Mouse (Mus musculus): ENCODE data around the gene Calr4. TPM values are rescaled to one million over a fixed set of nuclear protein-coding genes. Genes with fewer than 3 reads are reported as not detected.

The Calr4 gene
- total and polyA plus RNA-seq, 3 experiments, result 0.04 TPM; not detected in 2

GRCm38 (mm10) chr4:109201582-109202424 is 32.5 kb upstream of the Calr4 start, which contains the start of gene Osbpl9 (continued):
- TF ChIP-seq E2F4 (IDR thresholded peaks at IDR 0.05; ENCODE audit: borderline replicate concordance, low read depth, low read length) (no peak), POLR2A (IDR thresholded peaks at IDR 0.05; ENCODE audit: control insufficient read depth in 1 of 2, insufficient read depth in 1 of 2, low read depth in 1 of 2, low read length in 2 of 2, poor library complexity in 1 of 2) (peak; percentile 47 to 69; a peak in 3 of 4 replicates), ZMIZ1 (IDR thresholded peaks at IDR 0.05; ENCODE audit: low read depth, low read length) (no peak), JUND (IDR thresholded peaks at IDR 0.05; ENCODE audit: low read depth, low read length) (no peak)

DNA sequence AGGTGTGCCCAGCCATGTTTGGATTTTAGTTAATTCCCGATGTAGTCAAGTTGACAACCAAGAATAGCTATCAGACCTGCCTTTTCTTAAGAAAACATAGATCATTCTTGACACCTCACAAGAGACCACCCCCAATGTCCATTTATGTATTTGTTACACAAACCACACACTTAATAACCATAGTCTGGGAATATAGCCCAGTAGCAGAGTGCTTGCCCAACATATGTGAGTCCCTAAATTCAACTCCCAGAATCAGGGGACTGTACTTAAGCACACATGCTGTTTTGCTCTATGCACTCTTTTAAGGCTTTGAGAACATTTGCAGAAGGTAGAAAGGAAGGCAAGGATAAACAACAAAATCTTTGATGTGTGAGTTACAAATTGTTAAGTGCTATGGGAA is 30.4 kb upstream of the Calr4 start:
- DNase-seq (ENCODE audit: low read depth, low spot score), result no peak
- peaks cover 0 to 6% of the 10 kb centered on the region in 2 experiments; a peak in 2 of 4 replicates for H3K36me3 ChIP-seq (ENCODE audit: control insufficient read depth in 1 of 2, insufficient read depth in 2 of 2, low read length in 2 of 2)
- no peak overlapping the region for H3K9ac ChIP-seq (ENCODE audit: control insufficient read depth, low read depth, low read length, poor library complexity, severe bottlenecking)
- no peaks in the 10 kb centered on the region for H3K79me2 ChIP-seq (ENCODE audit: control insufficient read depth, insufficient read depth, low read length, poor library complexity)
- no peak overlapping the region for H3K27ac ChIP-seq (ENCODE audit: control insufficient read depth, low read depth, low read length)
- peaks cover 0 to 2% of the 10 kb centered on the region in 2 experiments; a peak in 2 of 4 replicates for H3K4me1 ChIP-seq (ENCODE audit: control insufficient read depth in 1 of 2, insufficient read depth in 2 of 2, low read length in 2 of 2)
- peaks cover 1 to 4% of the 10 kb centered on the region in 2 experiments; a peak in 3 of 4 replicates for H3K27me3 ChIP-seq (ENCODE audit: control insufficient read depth in 1 of 2, insufficient read depth in 2 of 2, low read length in 2 of 2)
- no peak overlapping the region for H3K4me3 ChIP-seq (ENCODE audit: control insufficient read depth in 1 of 2, insufficient read depth in 1 of 2, low read depth in 2 of 2, low read length in 2 of 2)
- H3K9me3 ChIP-seq (replicated peaks; ENCODE audit: insufficient read depth, low read length), result no peaks in the 10 kb centered on the region
- TF ChIP-seq TBP (IDR thresholded peaks at IDR 0.05; ENCODE audit: low read depth, low read length) (no peak), MEF2A (IDR thresholded peaks at IDR 0.05; ENCODE audit: extremely low read depth, insufficient replicate concordance, low read depth, low read length, poor library complexity, severe bottlenecking) (no peak), ZMIZ1 (IDR thresholded peaks at IDR 0.05; ENCODE audit: low read depth, low read length) (no peak), SMC3 (IDR thresholded peaks at IDR 0.05; ENCODE audit: low read depth, low read length) (no peak), GABPA (IDR thresholded peaks at IDR 0.05; ENCODE audit: low read depth, low read length) (no peak), RAD21 (IDR thresholded peaks at IDR 0.05; ENCODE audit: low read depth, low read length) (no peak), JUND (IDR thresholded peaks at IDR 0.05; ENCODE audit: low read depth, low read length) (no peak), ZC3H11A (IDR thresholded peaks at IDR 0.05; ENCODE audit: low read depth, low read length) (no peak), SIN3A (IDR thresholded peaks at IDR 0.05; ENCODE audit: low read length) (no peak), CHD2 (IDR thresholded peaks at IDR 0.05; ENCODE audit: low read length) (no peak), KAT2A (conservative IDR thresholded peaks at IDR 0.05; ENCODE audit: low read depth, low read length) (no peak), ELF1 (IDR thresholded peaks at IDR 0.05; ENCODE audit: low read depth, low read length) (no peak)

DNA sequence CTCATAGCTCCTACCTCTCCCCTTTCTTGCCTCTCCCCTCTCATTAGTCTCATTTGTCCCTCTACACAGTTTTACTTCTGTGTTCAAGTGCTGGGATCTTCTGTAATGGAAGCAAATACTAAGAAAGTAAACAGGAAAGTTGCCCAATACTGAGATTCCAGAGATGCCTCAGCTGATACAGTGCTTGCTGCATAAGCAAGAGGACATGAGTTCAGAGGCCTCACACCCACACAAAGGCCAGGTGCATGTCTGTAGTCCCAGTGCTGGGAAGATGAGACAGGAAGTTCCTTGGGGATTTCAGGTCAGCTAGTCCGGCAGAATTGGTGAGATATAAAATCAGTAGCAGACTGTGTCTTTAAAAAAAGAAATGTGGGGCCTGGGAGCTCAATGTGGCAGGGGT is 29.9 kb upstream of the Calr4 start:
- H3K9ac ChIP-seq (ENCODE audit: control insufficient read depth, low read depth, low read length, poor library complexity, severe bottlenecking), result no peak overlapping the region
- no peak overlapping the region for H3K27ac ChIP-seq (ENCODE audit: control insufficient read depth, low read depth, low read length)
- peaks cover 1 to 4% of the 10 kb centered on the region in 2 experiments; a peak in 3 of 4 replicates for H3K27me3 ChIP-seq (ENCODE audit: control insufficient read depth in 1 of 2, insufficient read depth in 2 of 2, low read length in 2 of 2)
- no peaks in the 10 kb centered on the region for H3K9me3 ChIP-seq (replicated peaks; ENCODE audit: insufficient read depth, low read length)
- H3K36me3 ChIP-seq (ENCODE audit: control insufficient read depth in 1 of 2, insufficient read depth in 2 of 2, low read length in 2 of 2), result peaks cover 0 to 6% of the 10 kb centered on the region in 2 experiments; a peak in 2 of 4 replicates
- no peaks in the 10 kb centered on the region for H3K79me2 ChIP-seq (ENCODE audit: control insufficient read depth, insufficient read depth, low read length, poor library complexity)
- H3K4me1 ChIP-seq (ENCODE audit: control insufficient read depth in 1 of 2, insufficient read depth in 2 of 2, low read length in 2 of 2), result peaks cover 0 to 2% of the 10 kb centered on the region in 2 experiments; a peak in 2 of 4 replicates
- H3K4me3 ChIP-seq (ENCODE audit: control insufficient read depth in 1 of 2, insufficient read depth in 1 of 2, low read depth in 2 of 2, low read length in 2 of 2), result no peak overlapping the region
- no peak for TF ChIP-seq MAFK (IDR thresholded peaks at IDR 0.05; ENCODE audit: borderline replicate concordance, low read depth, low read length)
- no peak for TF ChIP-seq MAX (IDR thresholded peaks at IDR 0.05; ENCODE audit: low read length)
- TF ChIP-seq HCFC1 (IDR thresholded peaks at IDR 0.05; ENCODE audit: low read depth, low read length), result no peak
- TF ChIP-seq CTCF (IDR thresholded peaks at IDR 0.05 in 2 of 3, conservative IDR thresholded peaks at IDR 0.05 in 1 of 3; ENCODE audit: control insufficient read depth in 1 of 3, insufficient read depth in 1 of 3, low read depth in 2 of 3, low read length in 3 of 3, poor library complexity in 1 of 3, severe bottlenecking in 1 of 3), result no peak
- TF ChIP-seq JUND (IDR thresholded peaks at IDR 0.05; ENCODE audit: low read depth, low read length), result no peak
- TF ChIP-seq RAD21 (IDR thresholded peaks at IDR 0.05; ENCODE audit: low read depth, low read length), result no peak
- TF ChIP-seq ZC3H11A (IDR thresholded peaks at IDR 0.05; ENCODE audit: low read depth, low read length), result no peak
- TF ChIP-seq MYC (IDR thresholded peaks at IDR 0.05; ENCODE audit: low read depth, low read length), result no peak
- no peak for TF ChIP-seq SMC3 (IDR thresholded peaks at IDR 0.05; ENCODE audit: low read depth, low read length)
- no peak for TF ChIP-seq TCF12 (IDR thresholded peaks at IDR 0.05; ENCODE audit: low read depth, low read length)
- no peak for TF ChIP-seq CHD2 (IDR thresholded peaks at IDR 0.05; ENCODE audit: low read length)
- TF ChIP-seq NRF1 (IDR thresholded peaks at IDR 0.05; ENCODE audit: insufficient read depth, low read depth, low read length, poor library complexity, severe bottlenecking), result no peak
- TF ChIP-seq SIN3A (IDR thresholded peaks at IDR 0.05; ENCODE audit: low read length), result no peak
- TF ChIP-seq KAT2A (conservative IDR thresholded peaks at IDR 0.05; ENCODE audit: low read depth, low read length), result no peak
- TF ChIP-seq UBTF (IDR thresholded peaks at IDR 0.05; ENCODE audit: borderline replicate concordance, insufficient read depth, low read depth, low read length), result no peak
- TF ChIP-seq RCOR1 (IDR thresholded peaks at IDR 0.05; ENCODE audit: low read depth, low read length), result no peak
- no peak for TF ChIP-seq POLR2AphosphoS2 (IDR thresholded peaks at IDR 0.05; ENCODE audit: low read length)
- no peak for TF ChIP-seq BHLHE40 (IDR thresholded peaks at IDR 0.05; ENCODE audit: borderline replicate concordance, low read depth, low read length)
- TF ChIP-seq NELFE (IDR thresholded peaks at IDR 0.05; ENCODE audit: low read depth, low read length), result no peak
- no peak for DNase-seq (ENCODE audit: low read depth, low spot score)

Measured in MEL (cell line).